Mouse (Mus musculus) heart, postnatal 0 days (tissue): ENCODE results near the gene Bcl7b.

Source experiments
- CTCF ChIP-seq: IDR thresholded peaks from 2 replicates; pipeline ENCODE4 v1.5.1; 2016; ENCODE audit warnings: antibody characterized with exemption, control low read depth, low read depth
- EP300 ChIP-seq: IDR thresholded peaks from 2 replicates; pipeline ENCODE4 v1.6.1; 2016; ENCODE audit warnings: antibody characterized with exemption, low read depth

- TF ChIP-seq EP300, result no peak
- TF ChIP-seq CTCF, result no peak
These were observed 7.0 kb downstream of the Bcl7b start for GRCm38 (mm10) chr5:135175086-135175485.
